Mouse (Mus musculus): ENCODE results near the gene Fezf1. TPM values are rescaled to one million over a fixed set of nuclear protein-coding genes. Genes with fewer than 3 reads are reported as not detected.

Gene Fezf1
- polyA plus RNA-seq (2015; fragmentation: Nextera tagmentation; extraction: Ambion mirVana) = not detected in 2 replicates

- H3K4me2 ChIP-seq = peak within 1 kb of the TSS; percentile 65
- no peaks in the 10 kb centered on the region for H3K36me3 ChIP-seq
- H3K27ac ChIP-seq = no peak within 1 kb of the TSS
- no peak within 1 kb of the TSS for H3K9ac ChIP-seq
- no peak for ATAC-seq (ENCODE audit: insufficient read depth, low FRiP score, low read depth)
- WGBS = under 1% methylated on average over 31 of the region's 31 CpGs
- H3K9me3 ChIP-seq = no peaks in the 10 kb centered on the region
- H3K27me3 ChIP-seq (replicated peaks) = peaks cover 80% of the 10 kb centered on the region
- H3K4me3 ChIP-seq (replicated peaks) = peak within 1 kb of the TSS; percentile 36
- H3K4me1 ChIP-seq = peaks cover 22% of the 10 kb centered on the region
Observed at GRCm38 (mm10) chr6:23248313-23249052, at the start of gene Fezf1. Fezf1 (minus strand) TSS chr6:23248362.

GRCm38 (mm10) chr6:23294685-23295084, 46.5 kb upstream of the Fezf1 start:
- no peak for ATAC-seq (ENCODE audit: insufficient read depth, low FRiP score, low read depth)
- H3K27me3 ChIP-seq (replicated peaks) = no peaks in the 10 kb centered on the region
- no peak overlapping the region for H3K4me3 ChIP-seq (replicated peaks)
- H3K9ac ChIP-seq = no peak overlapping the region
- no peak overlapping the region for H3K4me2 ChIP-seq
- H3K4me1 ChIP-seq = no peaks in the 10 kb centered on the region
- no peaks in the 10 kb centered on the region for H3K9me3 ChIP-seq
- H3K27ac ChIP-seq = no peak overlapping the region
- no peaks in the 10 kb centered on the region for H3K36me3 ChIP-seq
- WGBS = 84% methylated on average over 4 of the region's 4 CpGs

- WGBS = 77% methylated on average over 4 of the region's 4 CpGs
- Histone ChIP-seq H3K9ac (no peak overlapping the region), H3K9me3 (no peaks in the 10 kb centered on the region), H3K4me1 (no peaks in the 10 kb centered on the region), H3K4me3 (replicated peaks) (no peak overlapping the region), H3K27ac (no peak overlapping the region), H3K27me3 (replicated peaks) (no peaks in the 10 kb centered on the region), H3K36me3 (no peaks in the 10 kb centered on the region), H3K4me2 (no peak overlapping the region)
- no peak for ATAC-seq (ENCODE audit: insufficient read depth, low FRiP score, low read depth)
Observed at GRCm38 (mm10) chr6:23288752-23289151, 40.6 kb upstream of the Fezf1 start.

GRCm38 (mm10) chr6:23281514-23281820, 33.3 kb upstream of the Fezf1 start:
- WGBS = 68% methylated on average over 9 of the region's 9 CpGs
- no peaks in the 10 kb centered on the region for H3K9me3 ChIP-seq
- H3K9ac ChIP-seq = no peak overlapping the region
- no peak overlapping the region for H3K4me2 ChIP-seq
- no peak overlapping the region for H3K27ac ChIP-seq
- no peak for ATAC-seq (ENCODE audit: insufficient read depth, low FRiP score, low read depth)
- no peaks in the 10 kb centered on the region for H3K36me3 ChIP-seq
- no peak overlapping the region for H3K4me3 ChIP-seq (replicated peaks)
- H3K27me3 ChIP-seq (replicated peaks) = no peaks in the 10 kb centered on the region
- H3K4me1 ChIP-seq = no peaks in the 10 kb centered on the region

- H3K4me2 ChIP-seq = no peak overlapping the region
- H3K36me3 ChIP-seq = no peaks in the 10 kb centered on the region
- H3K9ac ChIP-seq = no peak overlapping the region
- WGBS = 57% methylated on average over 15 of the region's 15 CpGs
- H3K27ac ChIP-seq = no peak overlapping the region
- H3K27me3 ChIP-seq (replicated peaks) = no peaks in the 10 kb centered on the region
- H3K4me1 ChIP-seq = no peaks in the 10 kb centered on the region
- H3K4me3 ChIP-seq (replicated peaks) = no peak overlapping the region
- H3K9me3 ChIP-seq = no peaks in the 10 kb centered on the region
- no peak for ATAC-seq (ENCODE audit: insufficient read depth, low FRiP score, low read depth)
Observed at GRCm38 (mm10) chr6:23280811-23281513, 32.8 kb upstream of the Fezf1 start.

- H3K27me3 ChIP-seq (replicated peaks) = peaks cover 6% of the 10 kb centered on the region; the same call in 1 of the 2 replicates
- H3K36me3 ChIP-seq = no peaks in the 10 kb centered on the region
- 0 out of 2 replicates have a peak, but pooled peaks cover 3% of the 10 kb centered on the region for H3K4me1 ChIP-seq
- no peak for ATAC-seq (ENCODE audit: insufficient read depth, low FRiP score, low read depth)
- H3K9ac ChIP-seq = no peak overlapping the region
- no peak overlapping the region for H3K27ac ChIP-seq
- no peak overlapping the region for H3K4me2 ChIP-seq
- H3K9me3 ChIP-seq = no peaks in the 10 kb centered on the region
- no peak overlapping the region for H3K4me3 ChIP-seq (replicated peaks)
- WGBS = 74% methylated on average over 4 of the region's 4 CpGs
Observed at GRCm38 (mm10) chr6:23273483-23273882, 25.3 kb upstream of the Fezf1 start.

- WGBS = 17% methylated on average over 11 of the region's 11 CpGs
- H3K27me3 ChIP-seq (replicated peaks) = peaks cover 6% of the 10 kb centered on the region; the same call in 1 of the 2 replicates
- ATAC-seq (ENCODE audit: insufficient read depth, low FRiP score, low read depth) = no peak
- H3K4me2 ChIP-seq = no peak overlapping the region
- H3K36me3 ChIP-seq = no peaks in the 10 kb centered on the region
- no peaks in the 10 kb centered on the region for H3K9me3 ChIP-seq
- 0 out of 2 replicates have a peak, but pooled peaks cover 3% of the 10 kb centered on the region for H3K4me1 ChIP-seq
- no peak overlapping the region for H3K9ac ChIP-seq
- H3K27ac ChIP-seq = no peak overlapping the region
- H3K4me3 ChIP-seq (replicated peaks) = no peak overlapping the region
Observed at GRCm38 (mm10) chr6:23272979-23273378, 24.8 kb upstream of the Fezf1 start.

- no peak overlapping the region for H3K9ac ChIP-seq
- no peaks in the 10 kb centered on the region for H3K36me3 ChIP-seq
- no peak overlapping the region for H3K4me2 ChIP-seq
- H3K4me3 ChIP-seq (replicated peaks) = no peak overlapping the region
- no peak overlapping the region for H3K27ac ChIP-seq
- H3K4me1 ChIP-seq = 0 out of 2 replicates have a peak, but pooled peaks cover 3% of the 10 kb centered on the region
- H3K27me3 ChIP-seq (replicated peaks) = peaks cover 6% of the 10 kb centered on the region; the same call in 1 of the 2 replicates
- ATAC-seq (ENCODE audit: insufficient read depth, low FRiP score, low read depth) = no peak
- H3K9me3 ChIP-seq = no peaks in the 10 kb centered on the region
- WGBS = 39% methylated on average over 7 of the region's 7 CpGs
Observed at GRCm38 (mm10) chr6:23272542-23272941, 24.4 kb upstream of the Fezf1 start.

GRCm38 (mm10) chr6:23260738-23261050, 12.5 kb upstream of the Fezf1 start:
- H3K4me2 ChIP-seq = peak overlapping the region; percentile 14; the same call in 1 of the 2 replicates
- WGBS = 5% methylated on average over 9 of the region's 9 CpGs

GRCm38 (mm10) chr6:23260016-23260737, 12.0 kb upstream of the Fezf1 start:
- Histone ChIP-seq H3K9ac (no peak overlapping the region), H3K36me3 (no peaks in the 10 kb centered on the region), H3K27ac (no peak overlapping the region), H3K27me3 (replicated peaks) (peaks cover 60% of the 10 kb centered on the region), H3K4me3 (replicated peaks) (no peak overlapping the region), H3K4me1 (no peaks in the 10 kb centered on the region), H3K9me3 (no peaks in the 10 kb centered on the region), H3K4me2 (peak overlapping the region; percentile 14; the same call in 1 of the 2 replicates)
- no peak for ATAC-seq (ENCODE audit: insufficient read depth, low FRiP score, low read depth)
- WGBS = 2% methylated on average over 36 of the region's 36 CpGs

More at GRCm38 (mm10) chr6:23260738-23261050, 12.5 kb upstream of the Fezf1 start:
- Histone ChIP-seq H3K9me3 (no peaks in the 10 kb centered on the region), H3K36me3 (no peaks in the 10 kb centered on the region), H3K4me1 (no peaks in the 10 kb centered on the region), H3K27ac (no peak overlapping the region), H3K4me3 (replicated peaks) (no peak overlapping the region), H3K27me3 (replicated peaks) (peaks cover 59% of the 10 kb centered on the region), H3K9ac (no peak overlapping the region)
- no peak for ATAC-seq (ENCODE audit: insufficient read depth, low FRiP score, low read depth)

GRCm38 (mm10) chr6:23257981-23258380, 9.8 kb upstream of the Fezf1 start:
- Histone ChIP-seq H3K9ac (no peak overlapping the region), H3K36me3 (no peaks in the 10 kb centered on the region), H3K4me3 (replicated peaks) (no peak overlapping the region), H3K27me3 (replicated peaks) (peaks cover 72% of the 10 kb centered on the region), H3K4me2 (no peak overlapping the region), H3K9me3 (no peaks in the 10 kb centered on the region), H3K27ac (no peak overlapping the region), H3K4me1 (peaks cover 7% of the 10 kb centered on the region)
- no peak for ATAC-seq (ENCODE audit: insufficient read depth, low FRiP score, low read depth)
- 25% methylated on average over 3 of the region's 3 CpGs for WGBS

GRCm38 (mm10) chr6:23255161-23255560, 7.0 kb upstream of the Fezf1 start:
- Histone ChIP-seq H3K4me1 (peaks cover 7% of the 10 kb centered on the region), H3K9me3 (no peaks in the 10 kb centered on the region), H3K9ac (no peak overlapping the region), H3K36me3 (no peaks in the 10 kb centered on the region), H3K27ac (no peak overlapping the region), H3K27me3 (replicated peaks) (peaks cover 71% of the 10 kb centered on the region), H3K4me3 (replicated peaks) (no peak overlapping the region), H3K4me2 (no peak overlapping the region)
- ATAC-seq (ENCODE audit: insufficient read depth, low FRiP score, low read depth) = no peak
- WGBS = 4% methylated on average over 8 of the region's 8 CpGs

Measured in stomach, embryonic 15.5 days (tissue).